Mouse (Mus musculus): Measurements from ENCODE around the gene Plcg2.
A peak's percentile ranks its signal among the peaks of the same experiment; 100 is the strongest.

Plcg2 gene

GRCm38 (mm10) chr8:117498179-117498914 is at the start of gene Plcg2:
Plcg2 (plus strand) TSS chr8:117498291.
- DNase-seq: peak; percentile 38

GRCm38 (mm10) chr8:117451072-117451471 is 47.0 kb upstream of the Plcg2 start:
- no peak for DNase-seq

- no peak for DNase-seq
Observed at GRCm38 (mm10) chr8:117453974-117454373, 44.1 kb upstream of the Plcg2 start.

- DNase-seq: no peak
Observed at GRCm38 (mm10) chr8:117454516-117455116, 43.5 kb upstream of the Plcg2 start.

- DNase-seq: no peak
Observed at GRCm38 (mm10) chr8:117455701-117456100, 42.4 kb upstream of the Plcg2 start.

- DNase-seq: no peak
Observed at GRCm38 (mm10) chr8:117458440-117458839, 39.7 kb upstream of the Plcg2 start.

- DNase-seq: no peak
Observed at GRCm38 (mm10) chr8:117462701-117463284, 35.3 kb upstream of the Plcg2 start.

GRCm38 (mm10) chr8:117464525-117464924 is 33.6 kb upstream of the Plcg2 start:
- peak; percentile 22 for DNase-seq

GRCm38 (mm10) chr8:117465250-117465649 is 32.8 kb upstream of the Plcg2 start:
- DNase-seq: peak; percentile 82

GRCm38 (mm10) chr8:117467466-117467865 is 30.6 kb upstream of the Plcg2 start:
- DNase-seq: no peak

- DNase-seq: peak; percentile 73
Observed at GRCm38 (mm10) chr8:117469431-117470341, 28.4 kb upstream of the Plcg2 start.

GRCm38 (mm10) chr8:117470342-117470781 is 27.7 kb upstream of the Plcg2 start:
- DNase-seq: peak; percentile 85

GRCm38 (mm10) chr8:117471174-117471573 is 26.9 kb upstream of the Plcg2 start:
- peak; percentile 70 for DNase-seq

GRCm38 (mm10) chr8:117471655-117472054 is 26.4 kb upstream of the Plcg2 start:
- DNase-seq: no peak

- DNase-seq: no peak
Observed at GRCm38 (mm10) chr8:117472332-117472731, 25.8 kb upstream of the Plcg2 start.

- DNase-seq: peak; percentile 93
Observed at GRCm38 (mm10) chr8:117474944-117475343, 23.1 kb upstream of the Plcg2 start.

- no peak for DNase-seq
Observed at GRCm38 (mm10) chr8:117475819-117476218, 22.3 kb upstream of the Plcg2 start.

- no peak for DNase-seq
Observed at GRCm38 (mm10) chr8:117478082-117478481, 20.0 kb upstream of the Plcg2 start.

GRCm38 (mm10) chr8:117479996-117480395 is 18.1 kb upstream of the Plcg2 start:
- DNase-seq: no peak

- no peak for DNase-seq
Observed at GRCm38 (mm10) chr8:117480516-117480915, 17.6 kb upstream of the Plcg2 start.

GRCm38 (mm10) chr8:117481830-117482229 is 16.3 kb upstream of the Plcg2 start:
- DNase-seq: no peak

GRCm38 (mm10) chr8:117484731-117485130 is 13.4 kb upstream of the Plcg2 start:
- no peak for DNase-seq

GRCm38 (mm10) chr8:117485316-117485715 is 12.8 kb upstream of the Plcg2 start:
- no peak for DNase-seq
